Mouse (Mus musculus) lung, postnatal 0 days (tissue): ENCODE measurements around the gene Tdrd3. TPM values are rescaled to one million over a fixed set of nuclear protein-coding genes. Genes with fewer than 3 reads are reported as not detected.

Experiments
- ATAC-seq: fragments of 200-750 bp; cut with Nextera tagmentation; 2 replicates; pipeline ENCODE4 v1.8.0; 2017; ENCODE audit warnings: moderate library complexity
- DNase-seq: peaks from one replicate; pipeline ENCODE4 v3.0.0-alpha.2; 2016; ENCODE audit warnings: low spot score
- H3K27ac ChIP-seq: fragments of 300-500 bp; sonication (generic); 2 replicates; pipeline ENCODE4 v1.5.1; 2014; ENCODE audit warnings: antibody characterized with exemption, mild to moderate bottlenecking, low read length, mixed read lengths
- H3K27me3 ChIP-seq: fragments of 300-500 bp; sonication (generic); replicated peaks from 2 replicates; pipeline ENCODE4 v1.6.1; 2014; ENCODE audit warnings: low read length, mixed read lengths; ENCODE audit not compliant: insufficient read depth
- H3K36me3 ChIP-seq: fragments of 300-500 bp; sonication (generic); 2 replicates; pipeline ENCODE4 v1.6.1; 2014; ENCODE audit warnings: low read length, mixed read lengths; ENCODE audit not compliant: insufficient read depth
- H3K4me1 ChIP-seq: fragments of 300-500 bp; sonication (generic); 2 replicates; pipeline ENCODE4 v1.6.1; 2014; ENCODE audit warnings: antibody characterized with exemption, low read depth, low read length, mixed read lengths; ENCODE audit not compliant: insufficient read depth
- H3K4me2 ChIP-seq: fragments of 300-500 bp; sonication (generic); replicated peaks from 2 replicates; pipeline ENCODE4 v1.6.1; 2014; ENCODE audit warnings: low read depth, mild to moderate bottlenecking, low read length, moderate library complexity, mixed read lengths
- H3K4me3 ChIP-seq: fragments of 300-500 bp; sonication (generic); 2 replicates; pipeline ENCODE4 v1.5.1; 2014; ENCODE audit warnings: low read depth, low read length
- H3K9ac ChIP-seq: fragments of 300-500 bp; sonication (generic); replicated peaks from 2 replicates; pipeline ENCODE4 v1.6.1; 2014; ENCODE audit warnings: low read depth, mild to moderate bottlenecking
- H3K9me3 ChIP-seq: fragments of 300-500 bp; sonication (generic); 2 replicates; pipeline ENCODE4 v1.6.1; 2016; ENCODE audit warnings: low read length, mixed read lengths
- CTCF ChIP-seq: IDR thresholded peaks from 2 replicates; pipeline ENCODE4 v1.5.1; 2016; ENCODE audit warnings: antibody characterized with exemption, mild to moderate bottlenecking
- EP300 ChIP-seq: IDR thresholded peaks from 2 replicates; pipeline ENCODE4 v1.6.1; 2016; ENCODE audit warnings: antibody characterized with exemption, mild to moderate bottlenecking, control low read depth
- WGBS: fragments of 180-500 bp; shearing (Covaris S2); extraction: QIAGEN DNeasy Blood & Tissue Kit; methylation state at CpG from one replicate; pipeline ENCODE4 v1.1.7; 2014; 5-methylcytosine and 5-hydroxymethylcytosine counted together
- polyA plus RNA-seq: library from polyadenylated mRNA; unstranded; fragments of >200 nt; fragmentation: Nextera tagmentation; extraction: Ambion mirVana; gene quantifications from 2 replicates; pipeline ENCODE4 v1.2.1, GENCODE M21; 2015

Tdrd3 gene
- polyA plus RNA-seq, 1 experiment from 2014 or later, result 15.5 TPM

DNA sequence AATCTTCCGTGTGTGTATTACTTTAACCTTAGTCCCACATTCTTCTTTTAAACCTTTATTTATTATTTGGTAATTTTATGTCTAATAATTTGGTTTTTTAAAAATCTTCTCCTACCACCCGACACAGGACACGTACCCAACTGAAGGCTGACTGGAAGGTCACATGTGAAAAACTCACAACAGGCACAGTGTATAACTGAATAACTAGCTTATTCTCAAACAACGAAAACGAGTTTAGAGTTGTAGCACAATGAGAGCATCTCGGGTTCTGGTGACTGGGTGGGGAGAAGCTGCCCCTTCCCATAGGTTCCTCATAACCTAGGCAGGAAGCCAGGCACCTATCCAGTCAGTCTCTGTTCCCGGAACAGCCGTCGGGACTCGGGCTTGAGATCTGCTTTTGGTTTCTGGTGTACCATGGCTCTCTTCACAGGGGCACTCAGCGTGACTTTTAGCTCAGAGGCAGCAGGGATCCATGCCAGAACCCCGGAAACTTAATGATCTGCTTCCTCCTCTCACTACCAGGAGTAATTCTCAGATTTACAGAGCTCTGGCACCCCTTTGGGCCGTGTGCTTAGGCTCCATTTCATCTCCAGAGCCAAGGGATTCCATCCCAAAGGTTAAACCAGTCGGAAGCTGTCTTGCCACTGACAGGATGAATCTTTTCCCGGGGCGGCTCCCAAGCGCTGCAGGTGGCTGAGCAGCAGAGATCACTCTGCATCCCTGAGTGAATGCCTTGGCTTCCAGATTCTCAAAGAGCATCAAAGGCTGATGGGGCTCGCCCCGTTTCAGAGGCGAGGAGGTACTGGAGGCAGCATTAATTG, 151.4 kb downstream of the Tdrd3 start:
- H3K36me3 ChIP-seq, result no peaks in the 10 kb centered on the region
- TF ChIP-seq EP300 (no peak), CTCF (no peak)
- peak overlapping the region; percentile 53 for H3K4me2 ChIP-seq
- H3K4me1 ChIP-seq, result no peaks in the 10 kb centered on the region
- H3K27me3 ChIP-seq, result no peaks in the 10 kb centered on the region
- 14% methylated on average over 20 of the region's 20 CpGs for WGBS
- H3K9me3 ChIP-seq, result no peaks in the 10 kb centered on the region
- ATAC-seq (peak; percentile 11; the same call in 1 of the 2 replicates), DNase-seq (peak; percentile 16)
- H3K4me3 ChIP-seq, result peak overlapping the region; percentile 19; the same call in 1 of the 2 replicates
- no peak overlapping the region for H3K9ac ChIP-seq
- no peak overlapping the region for H3K27ac ChIP-seq

DNA sequence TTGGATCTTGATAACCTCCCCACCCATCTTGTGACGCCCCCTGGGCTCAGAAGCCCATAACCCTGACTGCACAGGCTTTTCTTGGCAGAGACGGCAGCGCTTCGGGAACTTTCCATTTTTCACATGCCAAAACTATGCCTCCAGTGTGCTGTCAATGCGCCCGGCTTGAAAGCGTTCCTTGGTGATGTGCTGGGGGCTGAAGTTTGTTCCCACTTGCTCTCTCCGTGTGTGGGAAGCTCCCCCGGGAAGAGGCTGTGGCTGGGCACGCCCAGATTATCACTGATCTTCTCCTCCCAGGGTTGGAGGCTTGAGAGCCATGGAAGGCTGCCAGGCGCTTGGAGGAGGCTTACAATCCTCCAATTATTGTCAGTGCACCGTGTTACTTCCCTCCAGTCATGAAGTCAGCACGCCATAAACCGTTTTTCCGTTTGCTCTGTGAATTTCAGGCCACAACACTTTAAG, 152.0 kb downstream of the Tdrd3 start:
- Histone ChIP-seq H3K9ac (no peak overlapping the region), H3K4me1 (no peaks in the 10 kb centered on the region)
- ATAC-seq, result peak; percentile 52

GRCm38 (mm10) chr14:87569471-87569870, 153.0 kb downstream of the Tdrd3 start:
- Histone ChIP-seq H3K4me1 (no peaks in the 10 kb centered on the region), H3K27ac (no peak overlapping the region), H3K36me3 (no peaks in the 10 kb centered on the region), H3K9ac (no peak overlapping the region), H3K27me3 (no peaks in the 10 kb centered on the region), H3K9me3 (no peaks in the 10 kb centered on the region), H3K4me3 (no peak overlapping the region), H3K4me2 (no peak overlapping the region)
- WGBS, result 85% methylated on average over 2 of the region's 2 CpGs
- TF ChIP-seq EP300, result no peak
- TF ChIP-seq CTCF, result no peak
- DNase-seq (no peak), ATAC-seq (no peak)

More for the DNA sequence above, 152.0 kb downstream of the Tdrd3 start:
- 12% methylated on average over 15 of the region's 15 CpGs for WGBS
- Histone ChIP-seq H3K27ac (no peak overlapping the region), H3K4me2 (peak overlapping the region; percentile 53), H3K36me3 (no peaks in the 10 kb centered on the region), H3K9me3 (no peaks in the 10 kb centered on the region), H3K27me3 (no peaks in the 10 kb centered on the region), H3K4me3 (peak overlapping the region; percentile 19; the same call in 1 of the 2 replicates)
- peak; percentile 54 for DNase-seq
- TF ChIP-seq CTCF, result no peak
- TF ChIP-seq EP300, result no peak

GRCm38 (mm10) chr14:87572453-87572852, 156.0 kb downstream of the Tdrd3 start:
- no peaks in the 10 kb centered on the region for H3K27me3 ChIP-seq
- ATAC-seq, result no peak
- WGBS, result 40% methylated on average over 5 of the region's 5 CpGs

GRCm38 (mm10) chr14:87582610-87583009, 166.2 kb downstream of the Tdrd3 start:
- Histone ChIP-seq H3K36me3 (no peaks in the 10 kb centered on the region), H3K4me1 (no peaks in the 10 kb centered on the region)

More at GRCm38 (mm10) chr14:87572453-87572852, 156.0 kb downstream of the Tdrd3 start:
- H3K27ac ChIP-seq, result no peak overlapping the region
- TF ChIP-seq CTCF (no peak), EP300 (no peak)
- no peak overlapping the region for H3K4me3 ChIP-seq
- H3K4me1 ChIP-seq, result no peaks in the 10 kb centered on the region
- no peak overlapping the region for H3K4me2 ChIP-seq
- no peaks in the 10 kb centered on the region for H3K9me3 ChIP-seq
- no peaks in the 10 kb centered on the region for H3K36me3 ChIP-seq
- DNase-seq, result no peak
- no peak overlapping the region for H3K9ac ChIP-seq

More at GRCm38 (mm10) chr14:87582610-87583009, 166.2 kb downstream of the Tdrd3 start:
- no peak for ATAC-seq
- Histone ChIP-seq H3K27ac (no peak overlapping the region), H3K9ac (no peak overlapping the region), H3K4me2 (no peak overlapping the region), H3K9me3 (no peaks in the 10 kb centered on the region), H3K27me3 (no peaks in the 10 kb centered on the region), H3K4me3 (no peak overlapping the region)
- no peak for DNase-seq
- WGBS, result 85% methylated on average over 3 of the region's 3 CpGs
- no peak for TF ChIP-seq EP300
- TF ChIP-seq CTCF, result no peak
